Mouse (Mus musculus) naive thymus-derived CD4-positive, alpha-beta T cell, adult 2 months (primary cell): Measurements from ENCODE around the gene Mt3.
"Not testable (repeated sequence)": the region's sequence is repeated elsewhere in the genome, so short reads cannot be mapped to it uniquely, and the experiment has no call there.

Experiments used
- DNase-seq: peaks from one replicate; pipeline ENCODE4 v3.0.0-alpha.2; 2011; ENCODE audit warnings: low read depth

Gene Mt3

GRCm38 (mm10) chr8:94152513-94153300, at the start of gene Mt3:
Gene Mt3 (plus strand): TSS chr8:94152607.
- no peak for DNase-seq

GRCm38 (mm10) chr8:94104146-94104545, 48.3 kb upstream of the Mt3 start:
- DNase-seq = no peak

DNA sequence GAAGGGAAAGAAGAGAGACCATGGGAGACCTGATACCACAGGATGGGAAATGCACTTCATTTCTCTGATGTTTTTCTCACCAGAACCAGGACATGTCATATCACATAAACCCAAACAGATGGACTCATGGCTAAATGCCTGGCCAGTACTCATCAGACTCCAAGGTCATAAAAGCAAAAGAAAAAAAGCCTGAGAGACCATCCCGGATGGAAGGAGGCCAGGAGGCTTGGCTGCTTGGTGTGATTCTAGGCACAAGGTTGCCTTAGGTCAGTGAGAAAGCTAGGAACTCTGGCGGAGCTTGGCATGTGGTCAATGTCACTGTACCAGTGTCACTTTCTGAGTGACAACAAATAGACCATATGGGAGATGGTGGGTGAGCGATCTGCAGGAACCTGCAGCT, 44.5 kb upstream of the Mt3 start:
- no peak for DNase-seq

GRCm38 (mm10) chr8:94109396-94109795, 43.0 kb upstream of the Mt3 start:
- DNase-seq = no peak

- no peak for DNase-seq
Measured at GRCm38 (mm10) chr8:94109835-94110234, 42.6 kb upstream of the Mt3 start.

DNA sequence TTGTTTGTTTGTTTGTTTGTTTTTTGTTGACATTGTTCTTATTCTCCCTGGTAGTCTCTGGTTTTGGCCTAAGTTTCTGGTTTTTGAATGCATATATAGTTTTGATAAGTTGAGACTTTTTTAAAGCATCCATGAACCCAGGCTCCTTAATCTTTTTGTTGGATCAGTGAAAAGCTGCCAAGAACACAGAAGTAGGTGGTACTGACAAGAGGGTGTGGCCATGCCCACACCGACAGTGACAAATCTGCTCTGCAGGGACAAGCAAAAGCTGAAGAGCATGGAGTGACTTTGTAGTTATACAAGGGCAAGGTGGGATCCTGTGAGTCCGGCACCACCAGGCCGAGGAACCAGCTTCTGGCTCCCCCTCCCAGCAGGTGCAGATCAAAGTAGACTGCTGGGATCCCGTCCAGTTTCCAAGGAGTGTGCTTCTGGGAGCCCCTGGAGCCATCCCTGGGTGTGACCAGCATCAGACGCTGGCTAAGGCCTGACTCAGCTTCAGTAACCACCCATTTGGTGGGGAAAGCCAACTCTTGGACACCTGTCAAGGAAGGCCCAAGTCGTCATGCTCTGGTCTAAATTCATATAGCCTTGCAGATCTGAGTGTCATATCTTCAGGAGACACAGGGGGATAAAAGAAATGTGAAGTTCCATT, 41.8 kb upstream of the Mt3 start:
- no peak for DNase-seq

GRCm38 (mm10) chr8:94113435-94113834, 39.0 kb upstream of the Mt3 start:
- DNase-seq = no peak

DNA sequence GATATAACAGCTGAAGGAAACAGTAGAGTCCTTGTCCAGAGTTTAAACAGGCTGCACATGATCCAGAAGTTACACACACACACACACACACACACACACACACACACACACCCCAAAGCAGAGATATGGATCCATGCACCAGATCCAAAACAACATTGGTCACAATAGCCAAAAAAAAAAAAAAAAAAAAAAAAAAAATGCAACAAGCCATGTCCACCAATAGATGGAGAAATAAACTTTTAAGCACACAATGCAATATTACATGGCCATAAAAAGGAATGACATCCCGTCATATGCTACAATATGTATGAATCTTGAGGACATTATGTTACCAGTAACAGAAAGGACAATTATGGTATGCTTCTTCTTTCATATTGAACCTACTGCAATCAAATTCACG, 38.4 kb upstream of the Mt3 start:
- no peak for DNase-seq

DNA sequence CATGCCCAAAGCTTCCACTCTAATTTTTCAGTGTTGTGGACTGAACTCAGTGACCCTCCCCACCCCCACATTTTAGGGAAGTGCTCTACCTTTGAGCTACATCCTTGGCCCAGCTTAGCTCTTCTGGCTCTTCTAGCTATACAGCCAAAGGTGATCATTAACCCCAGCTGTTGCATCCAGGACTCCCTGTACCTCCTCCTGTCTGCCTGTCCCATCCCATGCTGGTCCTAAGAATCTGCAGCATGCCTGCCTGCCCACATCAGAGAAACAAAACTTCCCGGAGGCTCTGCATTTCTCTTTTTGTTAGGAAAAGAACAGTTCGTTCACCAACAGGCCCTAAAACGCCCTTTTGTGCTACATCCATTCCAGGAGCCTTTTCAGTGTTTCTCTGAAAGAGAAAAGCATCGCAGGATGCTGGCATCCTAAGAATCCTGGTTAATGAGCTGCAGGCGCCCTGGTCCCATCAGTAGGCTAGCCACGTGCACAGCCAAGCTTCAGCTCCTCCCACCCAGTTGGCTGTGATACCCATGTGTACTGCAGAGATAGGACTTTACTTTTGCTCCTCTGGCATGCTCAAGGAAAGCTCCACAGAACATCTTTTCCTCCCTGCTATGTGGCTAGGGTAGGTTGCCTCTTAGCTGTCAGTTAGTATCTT, 33.5 kb upstream of the Mt3 start:
- no peak for DNase-seq

DNA sequence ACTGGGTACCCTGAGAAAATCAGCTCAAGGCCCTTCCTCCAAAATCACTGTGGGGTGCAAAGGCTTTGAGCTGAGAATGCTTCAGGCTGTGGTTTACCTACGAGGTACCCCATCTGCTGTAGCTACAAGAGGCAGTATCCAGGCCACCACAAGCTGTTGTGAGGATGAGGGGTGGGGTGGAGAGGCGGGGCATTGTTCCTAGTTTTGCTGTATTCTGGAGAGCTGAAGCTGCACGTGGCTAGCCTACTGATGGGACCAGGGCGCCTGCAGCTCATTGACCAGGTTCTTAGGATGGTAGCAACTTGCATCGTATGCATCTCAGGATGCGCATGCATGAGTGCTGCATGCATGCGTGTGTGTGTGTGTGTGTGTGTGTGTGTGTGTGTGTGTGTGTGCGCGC, 30.8 kb upstream of the Mt3 start:
- no peak for DNase-seq

DNA sequence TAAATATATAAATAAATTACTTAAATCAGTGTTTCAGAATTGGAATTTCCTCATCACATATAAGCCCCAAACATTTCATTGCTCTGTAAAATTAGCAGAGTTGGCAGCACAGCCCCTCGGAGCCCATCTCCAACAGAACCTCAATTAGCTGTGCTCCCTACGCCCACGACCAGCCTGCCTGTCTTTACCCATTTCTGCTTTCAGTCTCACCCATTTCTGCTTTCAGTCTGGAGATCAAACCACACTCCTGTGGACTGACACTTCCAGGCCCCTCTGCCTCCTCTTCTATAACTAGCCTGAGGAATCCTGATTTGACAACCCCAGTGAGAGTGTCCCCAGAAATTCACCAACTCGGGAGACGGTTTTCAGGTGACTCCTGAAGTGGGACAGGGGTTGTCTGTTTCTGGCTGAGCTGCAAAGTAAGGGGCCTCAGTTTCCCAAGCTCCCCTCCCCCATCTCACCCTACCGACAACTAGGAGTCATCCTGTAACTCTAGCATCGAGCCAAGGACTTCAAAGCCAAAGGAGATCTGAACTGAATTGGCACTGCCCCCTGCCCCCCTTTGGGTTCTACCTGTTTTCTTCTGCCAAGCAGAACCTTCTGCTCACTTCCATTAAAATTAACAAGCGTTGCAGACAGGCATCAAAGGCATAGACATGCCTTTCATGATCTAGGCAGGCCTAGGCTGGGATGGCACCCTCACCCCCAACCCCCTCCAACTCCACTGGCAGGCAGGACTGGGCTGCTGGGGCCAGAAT, 29.5 kb upstream of the Mt3 start:
- no peak for DNase-seq

DNA sequence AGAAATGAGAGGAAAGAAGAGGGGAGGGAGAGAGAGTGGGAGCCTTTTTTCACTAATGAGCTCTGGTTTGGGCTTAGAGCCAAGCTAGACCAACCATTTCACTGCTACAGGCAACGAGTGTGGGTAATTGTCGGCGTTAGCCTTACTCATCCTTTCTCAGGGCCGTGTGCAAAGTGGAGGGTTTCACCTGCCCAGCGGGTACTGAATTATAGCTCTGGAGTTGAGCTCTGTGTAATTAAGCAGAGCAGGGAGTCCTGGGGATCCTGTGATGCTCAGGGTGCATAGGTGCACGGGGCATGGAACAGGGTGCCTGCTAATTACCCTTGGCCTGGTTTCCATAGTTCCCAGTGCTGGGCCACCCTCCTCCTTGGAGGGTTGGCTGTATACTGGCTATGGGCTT, 24.7 kb upstream of the Mt3 start:
- no peak for DNase-seq

DNA sequence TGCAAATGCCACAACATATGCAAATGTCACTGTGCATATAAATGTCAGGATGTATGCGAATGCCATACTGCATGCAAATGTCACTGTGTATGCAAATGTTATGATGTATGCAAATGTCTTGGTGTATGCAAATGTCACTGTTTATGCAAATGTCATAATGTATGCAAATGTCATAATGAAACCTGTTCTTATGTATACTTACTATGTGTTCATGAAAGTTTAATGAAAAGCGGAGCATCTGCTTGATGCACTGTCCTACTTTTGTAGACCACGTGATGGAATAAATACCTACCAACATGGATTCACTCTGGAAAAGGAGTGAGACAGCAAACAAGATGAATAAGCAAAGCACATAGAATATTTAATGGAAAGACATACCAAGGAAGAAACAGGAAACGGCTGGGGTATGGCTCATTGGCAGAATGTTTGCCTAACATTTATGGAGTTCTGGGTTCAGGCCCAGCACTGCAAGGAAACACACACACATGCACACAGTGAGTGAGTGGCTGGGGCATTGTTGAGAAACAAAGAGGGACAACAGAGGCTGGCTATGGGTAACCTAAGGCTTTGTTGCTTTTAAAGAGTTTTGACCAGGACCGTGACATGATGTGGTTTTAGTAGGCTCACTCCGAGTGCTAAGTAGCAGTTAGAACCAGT, 23.1 kb upstream of the Mt3 start:
- DNase-seq = no peak

DNA sequence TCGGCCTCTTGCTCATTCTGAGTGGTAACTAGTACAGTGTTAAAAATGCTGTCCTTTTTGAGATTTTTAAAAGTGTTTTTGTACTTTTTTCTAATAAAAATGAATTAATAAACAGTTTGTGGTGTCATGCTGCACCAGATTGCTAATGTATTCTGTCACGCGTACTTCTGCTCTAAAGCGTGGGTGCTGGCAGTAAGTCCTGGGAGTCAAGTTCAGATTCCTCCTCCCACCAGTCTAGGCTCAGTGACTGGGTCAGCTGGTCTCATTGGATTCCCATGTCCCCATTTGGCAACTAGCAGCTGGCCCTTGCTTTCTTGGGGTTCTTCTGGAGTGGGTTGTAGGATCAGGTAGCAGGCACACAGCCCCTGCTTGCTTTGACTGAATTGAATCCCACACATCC, 22.3 kb upstream of the Mt3 start:
- no peak for DNase-seq

DNA sequence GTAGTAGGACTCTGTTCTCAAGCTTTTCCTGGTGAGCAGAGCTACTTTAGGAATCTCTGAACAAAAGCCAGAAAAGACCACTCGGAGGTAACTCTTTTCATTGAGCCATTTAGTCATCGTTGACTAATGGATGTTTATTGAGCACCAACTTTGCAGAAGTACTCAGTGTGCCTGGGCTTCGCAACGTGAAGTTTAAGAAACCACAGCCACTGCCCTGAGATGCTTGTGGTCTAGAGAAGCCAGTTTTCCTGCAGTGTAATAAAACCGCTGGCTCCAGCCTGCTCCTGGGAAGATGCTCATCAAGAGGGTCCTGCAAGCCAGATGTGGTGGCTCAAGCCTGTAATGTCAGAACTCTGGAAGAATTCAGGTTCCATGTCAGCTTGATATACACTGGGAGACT, 20.3 kb upstream of the Mt3 start:
- no peak for DNase-seq

DNA sequence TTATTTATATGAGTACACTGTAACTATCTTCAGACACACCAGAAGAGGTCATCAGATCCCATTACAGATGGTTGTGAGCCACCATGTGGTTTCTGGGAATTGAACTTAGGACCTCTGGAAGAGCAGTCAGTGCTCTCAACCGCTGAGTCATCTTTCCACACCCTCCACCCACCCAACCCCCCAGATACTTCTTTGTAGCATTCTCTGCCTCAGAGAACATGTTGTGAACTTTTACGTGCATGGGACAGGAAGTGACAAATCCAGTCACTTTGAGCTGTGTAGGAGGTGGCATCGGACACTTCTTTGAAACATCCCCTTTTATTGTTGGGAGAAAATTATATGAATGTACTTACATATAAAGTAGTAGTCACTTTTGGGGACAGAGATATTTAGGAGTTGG, 17.8 kb upstream of the Mt3 start:
- not testable (repeated sequence) for DNase-seq

- DNase-seq = no peak
Measured at GRCm38 (mm10) chr8:94135556-94135955, 16.9 kb upstream of the Mt3 start.

DNA sequence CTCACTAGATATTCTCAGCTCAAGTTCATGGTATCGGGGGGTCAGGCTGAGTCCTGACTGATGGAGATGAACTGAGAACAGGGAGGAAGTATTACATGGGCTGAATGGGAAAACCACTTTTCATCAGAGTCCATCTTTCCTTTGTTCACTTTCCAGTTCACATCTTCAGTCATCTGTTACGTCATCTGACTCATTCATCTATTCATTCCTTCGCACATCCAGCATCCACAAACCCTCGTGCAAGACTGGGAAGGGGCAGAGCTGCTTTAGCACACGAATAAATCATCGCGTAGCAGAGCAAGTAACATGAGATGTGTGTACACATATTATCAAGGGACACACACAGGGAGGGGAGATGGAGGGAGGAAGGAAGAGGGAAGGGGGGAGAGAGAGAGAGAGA, 16.2 kb upstream of the Mt3 start:
- no peak for DNase-seq

DNA sequence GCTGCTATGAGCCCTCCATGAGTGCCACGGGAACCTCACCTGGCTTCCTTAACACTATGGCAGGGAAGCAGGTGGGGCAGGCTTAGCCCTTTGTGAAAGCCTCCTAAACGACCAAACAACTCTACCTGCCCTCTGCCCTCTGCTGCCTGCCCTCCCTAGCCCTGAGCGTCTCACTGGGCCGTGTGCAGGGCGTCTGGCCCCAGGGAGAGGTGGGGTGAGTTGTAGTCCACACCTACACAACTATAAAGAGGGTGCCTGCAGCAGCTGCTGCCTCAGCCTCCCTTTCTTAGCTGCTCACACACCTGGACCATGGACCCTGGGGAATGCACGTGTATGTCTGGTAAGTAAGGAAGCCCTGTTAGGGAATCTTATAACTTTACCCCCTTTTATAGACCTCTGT, 15.5 kb upstream of the Mt3 start, which contains the start of gene Mt4:
TSS of gene Mt4 (plus strand) at position 265 of the 400 bp plus-strand sequence.
- DNase-seq = no peak

DNA sequence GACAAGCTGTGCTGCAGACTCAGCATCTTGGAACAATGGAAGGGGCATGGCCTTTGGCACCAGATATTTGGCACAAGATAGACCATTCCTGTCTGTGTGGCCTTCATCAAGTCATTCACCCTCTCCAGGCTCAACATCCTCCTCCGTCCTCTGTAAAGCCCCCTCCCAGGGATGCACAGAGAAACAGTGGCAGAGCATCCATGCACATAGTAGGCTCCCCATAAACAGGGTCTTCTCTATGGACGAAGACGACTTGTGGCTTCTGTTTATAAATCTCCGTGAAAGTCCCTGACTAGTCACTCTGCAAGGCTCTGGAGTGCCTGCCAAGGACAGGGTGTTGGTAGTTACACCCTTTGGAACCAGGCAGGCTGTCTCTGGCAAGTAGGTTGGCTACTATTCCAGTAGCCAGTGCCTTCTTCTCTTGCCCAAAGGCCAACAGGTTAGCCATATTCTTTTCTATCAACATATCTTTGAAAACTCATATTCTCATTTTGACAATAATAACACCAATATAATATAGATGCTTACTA, 12.1 kb upstream of the Mt3 start:
- no peak for DNase-seq

DNA sequence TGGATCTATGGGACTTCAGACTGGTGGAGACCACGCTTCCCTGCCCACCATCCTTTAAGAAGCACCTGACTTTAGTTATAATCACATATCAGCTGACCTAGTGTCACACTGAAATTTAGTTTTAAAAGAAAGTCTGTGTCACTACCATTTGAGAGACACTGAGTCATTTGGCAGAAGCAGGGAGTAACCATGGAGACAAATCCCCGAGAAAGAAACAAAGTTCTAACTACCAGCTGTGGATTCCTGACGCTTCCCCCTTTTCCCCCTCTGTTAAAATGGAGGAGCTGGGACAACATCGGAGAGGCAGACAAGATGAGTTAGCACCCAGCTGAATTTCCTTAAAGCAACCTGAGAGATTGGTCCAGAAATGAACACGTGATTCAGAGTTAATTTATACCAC, 4.2 kb upstream of the Mt3 start:
- no peak for DNase-seq

GRCm38 (mm10) chr8:94150925-94151324, 1.5 kb upstream of the Mt3 start:
- no peak for DNase-seq
